Mouse (Mus musculus): ENCODE data around the gene Inafm1.

DNA sequence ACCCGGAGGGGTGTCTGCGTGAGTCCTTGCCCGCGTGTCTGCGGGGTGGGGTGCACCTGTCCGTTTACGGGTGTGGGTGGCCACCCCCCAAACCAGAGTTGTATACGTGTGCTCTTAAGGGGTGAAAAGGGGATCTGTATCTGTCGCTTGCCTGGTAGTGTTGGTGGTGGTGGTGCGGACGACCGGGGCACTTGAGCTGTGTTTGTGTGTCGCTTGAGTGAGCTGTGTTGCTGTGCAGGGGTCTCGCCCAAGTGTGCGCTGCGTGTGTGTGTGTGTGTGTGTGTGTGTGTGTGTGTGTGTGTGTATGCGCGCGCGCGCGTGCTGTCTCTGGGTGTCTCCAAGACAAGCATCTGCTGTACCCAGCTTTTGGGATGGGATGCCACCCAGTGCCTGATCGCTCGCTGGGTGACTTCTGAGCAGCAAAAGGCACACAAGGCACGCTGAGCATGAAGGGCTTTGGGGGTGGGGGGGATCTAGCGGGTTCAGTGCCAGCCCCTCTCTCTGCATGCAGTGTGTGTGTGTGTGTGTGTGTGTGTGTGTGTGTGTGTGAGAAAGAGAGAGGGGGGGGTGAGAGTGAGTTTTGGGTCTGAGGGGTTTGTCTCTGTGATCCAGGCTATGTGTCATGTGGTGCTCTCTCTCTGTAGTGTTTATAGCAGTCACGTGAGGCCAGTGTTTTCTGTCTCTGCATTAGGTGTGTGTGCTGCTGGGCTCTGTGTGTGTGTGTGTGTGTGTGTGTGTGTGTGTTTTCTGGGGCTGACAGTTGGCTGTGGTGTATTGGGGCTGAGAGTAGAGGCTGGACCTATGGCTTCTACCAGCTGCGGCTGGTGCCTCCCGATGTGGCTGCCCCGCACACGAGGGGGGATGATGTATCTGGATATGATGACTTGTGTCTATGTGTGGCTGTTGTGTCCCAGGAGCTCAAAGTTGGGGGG is 37.4 kb upstream of the Inafm1 start:
- no peak for TF ChIP-seq MAFK (IDR thresholded peaks at IDR 0.05; ENCODE audit: insufficient read depth, low read depth, low read length)
- no peak for TF ChIP-seq ZNF384 (IDR thresholded peaks at IDR 0.05; ENCODE audit: low read depth, low read length)
- no peak for TF ChIP-seq ZC3H11A (IDR thresholded peaks at IDR 0.05; ENCODE audit: borderline replicate concordance, low read depth, low read length)
- no peak for TF ChIP-seq CHD2 (IDR thresholded peaks at IDR 0.05; ENCODE audit: low read depth, low read length)
- TF ChIP-seq HCFC1 (IDR thresholded peaks at IDR 0.05; ENCODE audit: borderline replicate concordance, insufficient read depth, low read length): no peak
